Mouse (Mus musculus) ovary, adult 18-20 months (tissue): Measurements from ENCODE around the gene Tnnt3.

ENCODE experiments used
- DNase-seq: peaks from one replicate; pipeline ENCODE4 v3.0.0; 2022; ENCODE audit warnings: low spot score, mixed read lengths

Tnnt3 gene

GRCm38 (mm10) chr7:142498575-142498974 lies at the start of gene Tnnt3:
Gene Tnnt3, plus strand, starts transcription at chr7:142498836.
- no peak for DNase-seq

GRCm38 (mm10) chr7:142449038-142449617 lies 49.5 kb upstream of the Tnnt3 start:
- DNase-seq, result no peak

GRCm38 (mm10) chr7:142454706-142455105 lies 43.9 kb upstream of the Tnnt3 start:
- no peak for DNase-seq

- DNase-seq, result no peak
Observed at GRCm38 (mm10) chr7:142455251-142455650, 43.4 kb upstream of the Tnnt3 start.

GRCm38 (mm10) chr7:142456806-142457205 lies 41.8 kb upstream of the Tnnt3 start:
- no peak for DNase-seq

DNA sequence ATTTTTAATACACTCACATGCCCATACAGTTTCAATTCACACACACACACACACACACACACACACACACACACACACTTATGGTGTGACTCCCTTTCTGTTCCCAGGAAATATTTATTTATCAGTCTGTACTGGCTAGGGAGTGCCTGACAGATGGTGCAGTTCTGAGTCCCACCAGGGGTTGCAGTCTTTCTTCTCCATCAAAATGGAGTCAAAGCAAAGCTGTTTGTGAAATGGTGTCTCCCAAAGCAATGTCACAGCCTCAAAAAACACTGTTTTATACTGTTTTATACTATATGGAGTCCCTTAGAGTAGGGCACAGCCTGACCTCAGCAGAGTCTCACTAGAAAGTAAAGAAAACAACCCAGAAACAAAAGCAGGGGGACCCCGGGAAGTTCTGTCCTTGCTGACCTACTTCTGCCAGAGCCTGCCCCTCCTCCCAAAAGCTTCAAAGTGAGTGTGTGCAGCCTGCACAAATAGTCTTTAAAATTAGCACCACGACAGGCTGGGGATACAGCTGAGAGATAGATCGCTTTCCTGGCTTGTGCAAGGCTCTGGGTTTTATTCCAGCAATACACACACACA lies 41.3 kb upstream of the Tnnt3 start:
- peak; percentile 1 for DNase-seq

DNA sequence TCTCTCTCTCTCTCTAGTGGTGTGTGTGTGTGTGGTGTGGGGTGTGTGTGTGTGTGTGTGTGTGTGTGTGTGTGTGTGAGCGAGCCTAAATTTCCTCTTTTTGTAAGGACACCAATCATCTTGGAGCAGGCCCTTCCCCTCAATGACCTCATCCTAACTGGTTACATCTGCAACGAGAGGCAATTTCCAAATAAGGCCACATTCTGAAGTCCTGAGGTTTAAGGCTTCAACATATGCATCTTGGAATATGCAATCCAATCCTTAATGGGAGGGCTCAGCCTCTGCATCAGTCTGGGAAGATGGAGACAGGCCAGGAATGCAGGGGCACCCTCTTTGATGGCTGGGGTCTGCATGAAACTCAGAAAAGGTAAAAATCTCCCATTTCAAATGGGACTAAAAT lies 40.6 kb upstream of the Tnnt3 start:
- DNase-seq, result no peak

DNA sequence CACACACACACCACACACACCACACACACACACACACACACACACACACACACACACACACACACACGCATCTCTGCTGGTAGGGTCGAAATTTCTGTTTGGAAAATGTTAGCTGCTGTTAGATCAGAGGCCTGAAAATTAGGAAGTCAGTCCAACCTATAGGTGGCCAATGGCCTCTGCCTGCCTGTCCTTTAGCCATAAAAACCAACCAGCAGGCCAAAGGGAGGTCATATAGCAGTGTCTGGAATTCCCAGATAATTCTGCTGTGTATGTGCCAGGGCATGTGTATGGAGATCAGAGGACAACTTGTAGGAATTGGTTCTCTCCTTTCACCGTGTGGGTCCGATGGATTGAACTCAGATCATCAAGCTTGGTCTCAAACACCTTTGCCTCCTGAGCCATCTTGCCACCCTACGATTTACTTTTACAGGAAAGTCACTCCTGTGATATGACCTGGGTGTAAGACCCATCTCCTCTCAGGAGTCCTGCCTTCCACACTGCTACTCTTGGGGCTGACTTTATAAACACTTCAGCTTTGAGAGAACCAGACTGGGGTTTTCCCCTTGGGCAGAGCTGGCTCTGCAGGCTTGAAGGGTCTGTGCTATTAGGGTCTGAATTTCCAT lies 39.8 kb upstream of the Tnnt3 start:
- no peak for DNase-seq

DNA sequence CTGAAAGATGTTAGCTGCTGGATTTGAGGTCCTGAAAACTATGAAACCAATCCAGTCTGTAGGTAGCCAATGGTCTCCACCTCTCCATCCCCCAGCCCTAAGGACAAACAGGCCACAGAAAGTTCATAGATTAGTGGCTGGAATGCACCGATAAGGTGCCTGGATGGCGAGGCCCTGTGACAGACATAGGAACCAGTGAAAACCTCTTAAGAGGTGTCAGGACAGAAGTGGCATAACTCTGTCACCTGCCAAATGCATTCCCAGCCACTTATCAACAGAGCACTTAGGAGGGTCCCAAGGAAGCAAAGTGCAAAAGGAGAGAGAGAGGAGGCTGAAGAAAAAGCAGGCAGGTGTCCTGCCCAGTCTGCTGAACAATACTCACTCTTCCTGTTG lies 39.3 kb upstream of the Tnnt3 start:
- DNase-seq, result no peak

DNA sequence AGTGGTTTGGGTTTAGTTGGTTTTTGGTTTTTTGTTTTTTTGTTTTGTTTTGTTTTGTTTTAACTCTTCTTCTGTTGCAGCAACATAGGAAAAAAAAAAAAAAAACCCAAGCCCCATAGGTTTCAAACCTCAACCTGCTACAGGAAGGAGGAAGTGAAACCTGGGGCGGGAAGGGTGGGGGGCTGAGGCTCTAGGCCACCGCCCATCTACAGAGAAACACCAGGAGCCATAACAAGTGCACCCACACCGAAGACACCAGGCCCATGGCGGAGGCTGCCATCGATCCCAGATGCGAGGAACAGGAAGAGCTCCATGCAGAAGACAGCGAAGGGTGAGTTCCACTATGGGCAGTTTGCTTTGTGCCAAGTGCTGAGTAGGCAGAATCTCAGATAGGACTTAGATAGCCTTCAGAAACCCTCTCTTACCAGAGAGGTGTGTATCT lies 38.0 kb upstream of the Tnnt3 start, which contains the start of gene Lsp1:
Gene Lsp1, plus strand, starts transcription at position 174 of the 442 bp plus-strand sequence.
- DNase-seq, result no peak

DNA sequence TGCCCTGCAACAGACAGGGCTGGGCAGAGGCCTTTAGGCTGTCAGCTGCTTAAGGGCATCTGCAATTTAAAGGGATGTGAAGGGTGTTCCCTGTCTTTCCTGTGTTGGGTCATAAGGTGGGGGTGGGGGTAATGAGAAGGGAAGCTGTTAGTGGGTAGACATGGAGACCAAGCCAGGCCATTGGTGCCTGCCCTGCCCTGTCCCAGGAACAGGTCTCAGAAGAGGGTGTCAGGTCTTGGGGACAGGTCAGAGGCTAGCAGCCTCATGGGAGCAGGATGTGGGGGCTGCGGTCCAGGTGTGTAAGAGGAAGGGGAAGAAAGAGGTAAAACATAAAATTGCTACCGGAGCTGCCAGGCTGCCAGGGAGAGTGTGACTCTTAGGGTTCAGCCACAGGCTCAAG lies 37.2 kb upstream of the Tnnt3 start:
- DNase-seq, result no peak

DNA sequence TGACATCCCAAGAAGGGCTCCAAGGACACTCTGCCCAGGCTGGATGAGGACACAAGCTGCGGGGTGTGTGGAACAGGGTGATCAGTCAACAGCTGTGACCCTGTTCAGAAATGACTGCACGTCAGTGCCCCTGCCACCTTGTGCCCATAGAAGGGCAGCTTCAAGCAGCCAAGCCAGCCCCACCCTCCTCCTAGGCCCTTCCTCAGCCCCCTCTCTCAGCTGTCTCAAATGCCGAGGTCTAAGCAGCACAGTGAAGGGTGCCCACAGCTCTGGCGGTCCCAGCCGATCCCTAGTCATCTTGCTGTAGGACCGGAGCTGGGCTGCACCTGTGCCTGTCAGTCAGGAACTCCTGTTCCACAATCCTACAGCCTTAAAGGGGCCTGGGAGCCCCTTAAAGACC lies 36.4 kb upstream of the Tnnt3 start:
- peak; percentile 10 for DNase-seq

GRCm38 (mm10) chr7:142462594-142463078 lies 36.0 kb upstream of the Tnnt3 start:
- DNase-seq, result peak; percentile 1

- DNase-seq, result no peak
Observed at GRCm38 (mm10) chr7:142470171-142470691, 28.4 kb upstream of the Tnnt3 start.

GRCm38 (mm10) chr7:142470808-142471413 lies 27.7 kb upstream of the Tnnt3 start:
- DNase-seq, result peak; percentile 76

DNA sequence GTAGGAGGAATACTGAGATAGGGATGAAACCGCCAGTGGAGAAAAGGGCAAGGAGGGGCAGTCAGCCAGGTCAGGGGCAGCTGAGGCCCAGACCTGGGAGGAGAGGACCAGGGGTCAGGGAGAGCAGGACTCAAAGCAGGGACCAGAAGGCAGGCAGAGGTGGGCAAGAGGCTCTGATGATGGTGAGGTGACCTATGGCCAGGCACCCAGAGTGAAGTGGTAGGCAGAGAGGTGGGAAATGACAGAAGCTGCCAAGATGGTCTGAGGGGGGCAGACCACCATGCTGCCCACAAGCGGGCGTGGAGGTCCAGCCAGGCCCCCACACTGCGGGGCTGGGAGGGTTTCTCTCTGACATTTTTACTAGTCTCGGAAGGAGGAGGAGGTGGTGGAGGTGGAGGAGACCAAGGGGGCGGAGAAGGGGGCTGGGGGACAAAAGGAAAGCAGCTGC lies 27.2 kb upstream of the Tnnt3 start:
- DNase-seq, result no peak

GRCm38 (mm10) chr7:142471884-142472570 lies 26.6 kb upstream of the Tnnt3 start:
- peak; percentile 45 for DNase-seq

DNA sequence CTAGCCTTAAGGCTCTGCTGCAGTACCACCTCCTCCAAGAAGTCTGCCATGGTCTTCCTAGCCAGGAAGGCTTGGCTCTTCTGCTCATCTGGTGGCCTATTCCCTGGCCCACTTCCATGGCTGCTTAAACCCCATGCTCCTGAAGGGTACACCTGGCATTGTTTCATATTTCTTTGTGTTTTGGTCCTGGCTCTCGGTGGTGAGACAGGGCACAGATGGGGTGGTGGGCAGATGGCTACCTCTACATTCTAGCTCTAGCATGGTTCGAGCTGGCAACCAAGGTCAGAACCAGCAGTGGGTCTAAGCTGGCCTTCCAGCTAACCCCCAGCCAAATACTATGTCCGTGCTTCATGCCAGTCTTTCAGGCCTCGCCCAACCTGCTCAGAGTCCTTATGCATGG lies 25.7 kb upstream of the Tnnt3 start:
- no peak for DNase-seq

DNA sequence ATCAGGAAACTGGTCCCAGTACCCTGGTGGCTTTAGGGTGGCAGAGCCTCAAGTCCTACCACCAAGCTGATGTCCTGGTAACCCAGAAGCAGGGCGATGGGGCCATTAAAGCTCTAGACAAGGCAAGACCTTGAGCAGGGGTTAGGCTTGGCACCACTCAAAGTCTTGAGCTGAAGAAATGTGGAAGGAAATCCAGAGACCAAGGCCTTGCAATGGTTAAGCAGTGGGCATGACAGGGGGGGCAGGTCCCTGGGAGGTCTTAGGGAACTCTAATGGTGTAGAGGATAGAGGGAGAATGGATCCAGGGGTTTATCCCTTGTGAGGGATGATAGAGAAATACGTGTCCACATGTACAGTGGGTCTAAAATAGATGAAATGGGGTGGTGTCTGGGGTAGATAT lies 25.2 kb upstream of the Tnnt3 start:
- DNase-seq, result no peak

GRCm38 (mm10) chr7:142474799-142475198 lies 23.8 kb upstream of the Tnnt3 start:
- no peak for DNase-seq

GRCm38 (mm10) chr7:142475641-142476040 lies 23.0 kb upstream of the Tnnt3 start:
- no peak for DNase-seq

GRCm38 (mm10) chr7:142476271-142476670 lies 22.4 kb upstream of the Tnnt3 start:
- DNase-seq, result no peak
